Mouse (Mus musculus) intestine, embryonic 14.5 days (tissue): ENCODE data around the gene Lysmd4. TPM values are rescaled to one million over a fixed set of nuclear protein-coding genes. Genes with fewer than 3 reads are reported as not detected.

Experiments used
- ATAC-seq: fragments of 200-750 bp; cut with Nextera tagmentation; replicated peaks from 2 replicates; pipeline ENCODE4 v1.8.0; 2017; ENCODE audit warnings: low read depth, moderate number of reproducible peaks, moderate TSS enrichment, moderate library complexity; ENCODE audit not compliant: low FRiP score, low TSS enrichment
- DNase-seq: peaks from one replicate; pipeline ENCODE4 v3.0.0-alpha.2; 2018; ENCODE audit warnings: low spot score
- H3K27ac ChIP-seq: fragments of 300-500 bp; sonication (generic); 2 replicates; pipeline ENCODE4 v1.5.1; 2014; ENCODE audit warnings: low read depth, mild to moderate bottlenecking, control low read depth
- H3K27me3 ChIP-seq: fragments of 300-500 bp; sonication (generic); replicated peaks from 2 replicates; pipeline ENCODE4 v1.6.1; 2014; ENCODE audit warnings: low read length, control low read depth; ENCODE audit not compliant: control insufficient read depth, insufficient read depth
- H3K36me3 ChIP-seq: fragments of 300-500 bp; sonication (generic); 2 replicates; pipeline ENCODE4 v1.6.1; 2014; ENCODE audit warnings: low read length, control low read depth; ENCODE audit not compliant: control insufficient read depth, insufficient read depth
- H3K4me1 ChIP-seq: fragments of 300-500 bp; sonication (generic); replicated peaks from 2 replicates; pipeline ENCODE4 v1.6.1; 2014; ENCODE audit warnings: low read length, control low read depth, mixed read lengths; ENCODE audit not compliant: control insufficient read depth, insufficient read depth
- H3K4me2 ChIP-seq: fragments of 300-500 bp; sonication (generic); 2 replicates; pipeline ENCODE4 v1.6.1; 2014; ENCODE audit warnings: low read length
- H3K4me3 ChIP-seq: fragments of 300-500 bp; sonication (generic); 2 replicates; pipeline ENCODE4 v1.5.1; 2014; ENCODE audit warnings: low read depth, low read length, control low read depth, mixed read lengths
- H3K9ac ChIP-seq: fragments of 300-500 bp; sonication (generic); 2 replicates; pipeline ENCODE4 v1.6.1; 2014; ENCODE audit warnings: mild to moderate bottlenecking, low read length
- H3K9me3 ChIP-seq: fragments of 300-500 bp; sonication (generic); 2 replicates; pipeline ENCODE4 v1.6.1; 2016; ENCODE audit warnings: low read length, control low read depth; ENCODE audit not compliant: control insufficient read depth
- WGBS: fragments of 180-500 bp; shearing (Covaris S2); extraction: QIAGEN DNeasy Blood & Tissue Kit; methylation state at CpG from one replicate; pipeline ENCODE4 v1.1.7; 2014; 5-methylcytosine and 5-hydroxymethylcytosine counted together
- polyA plus RNA-seq: library from polyadenylated mRNA; unstranded; fragments of >200 nt; fragmentation: Nextera tagmentation; extraction: Ambion mirVana; gene quantifications from 2 replicates; pipeline ENCODE4 v1.2.1, GENCODE M21; 2014

Lysmd4 gene
- polyA plus RNA-seq, 1 experiment from 2014 or later = 10.6 TPM

DNA sequence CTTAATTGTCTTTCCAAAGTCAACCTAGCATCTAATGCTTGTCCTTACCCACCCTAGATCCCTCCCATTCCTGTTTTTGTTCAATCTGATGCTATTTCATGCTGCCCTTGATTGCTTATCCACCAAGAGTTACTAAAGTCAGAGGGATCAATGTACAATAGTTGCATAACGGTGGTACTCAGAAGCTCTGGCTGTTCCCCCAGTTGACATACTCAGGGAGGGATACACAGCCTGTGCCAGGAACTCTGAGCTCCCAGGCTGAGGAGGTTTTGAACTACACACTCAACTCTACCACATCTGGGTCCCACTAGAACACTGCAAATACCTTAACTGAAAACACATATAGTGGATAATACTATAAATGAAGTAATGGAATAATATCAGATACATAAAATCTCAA is 14.0 kb upstream of the Lysmd4 start:
- no peak overlapping the region for H3K4me2 ChIP-seq
- ATAC-seq = no peak

DNA sequence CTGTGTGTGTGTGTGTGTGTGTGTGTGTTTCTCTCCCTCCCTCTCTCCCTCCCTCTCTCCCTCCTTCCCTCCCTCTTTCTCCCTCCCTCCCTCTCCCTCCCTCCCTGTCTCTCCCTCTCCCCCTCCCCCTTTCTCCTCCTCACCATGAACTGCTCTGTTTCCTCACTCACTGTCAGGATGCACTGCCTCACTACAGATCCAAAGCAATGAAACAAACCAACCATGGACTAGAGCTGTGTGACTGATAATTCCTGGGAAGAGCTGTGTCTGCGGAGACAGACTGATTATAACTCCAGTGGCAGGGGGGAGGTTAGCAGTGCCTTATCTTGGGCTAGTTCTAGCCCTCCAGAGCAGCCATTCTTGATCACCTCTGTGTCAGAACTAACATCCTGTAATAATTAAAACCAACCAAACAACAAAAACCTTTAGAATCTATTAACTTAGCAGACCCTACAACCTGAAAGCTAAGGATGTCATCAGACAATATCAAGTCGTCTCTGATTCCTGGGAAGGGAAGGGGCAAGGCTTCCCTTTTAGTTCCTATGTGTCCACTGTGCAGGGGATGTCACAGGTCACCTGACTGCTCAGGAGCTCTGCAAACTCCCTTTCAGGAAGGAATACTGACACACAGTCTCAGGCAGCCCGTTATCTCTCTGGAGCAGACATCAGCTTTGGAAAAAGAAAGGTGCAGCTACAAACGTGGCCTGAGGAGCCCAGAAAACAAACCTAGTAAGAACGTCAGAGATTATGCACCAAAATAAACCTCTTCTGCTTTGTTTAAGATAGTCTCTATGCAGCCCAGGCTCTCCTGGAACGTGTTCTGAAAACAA is 12.1 kb upstream of the Lysmd4 start:
- H3K27ac ChIP-seq = no peak overlapping the region
- 55% methylated on average over 6 of the region's 6 CpGs for WGBS

More for the DNA sequence above, 14.0 kb upstream of the Lysmd4 start:
- Histone ChIP-seq H3K9ac (no peak overlapping the region), H3K36me3 (no peaks in the 10 kb centered on the region), H3K4me1 (no peaks in the 10 kb centered on the region), H3K27me3 (no peaks in the 10 kb centered on the region), H3K4me3 (no peak overlapping the region), H3K27ac (no peak overlapping the region), H3K9me3 (no peaks in the 10 kb centered on the region)
- no peak for DNase-seq
- WGBS = 86% methylated on average over 1 of the region's 1 CpGs

DNA sequence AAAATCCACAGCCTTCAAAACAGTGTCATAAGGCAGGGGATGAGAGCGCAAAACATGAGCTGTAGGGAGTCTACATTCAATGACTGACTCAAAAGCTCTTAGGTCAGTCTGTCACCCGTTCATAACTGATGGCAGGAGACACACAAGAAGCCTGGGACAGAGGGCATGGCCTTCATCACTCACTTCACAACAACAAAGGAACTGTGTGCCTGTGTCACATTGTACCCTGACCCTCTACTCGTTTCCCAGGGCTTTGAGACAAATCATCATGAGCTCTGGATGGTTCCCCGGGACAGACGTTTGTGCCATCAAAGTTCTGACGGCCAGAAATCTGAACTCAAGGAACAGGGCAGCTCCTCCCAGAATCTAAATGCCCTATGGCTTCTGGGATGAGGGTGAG is 11.0 kb upstream of the Lysmd4 start:
- Histone ChIP-seq H3K4me3 (no peak overlapping the region), H3K36me3 (no peaks in the 10 kb centered on the region), H3K9me3 (no peaks in the 10 kb centered on the region), H3K9ac (no peak overlapping the region), H3K27me3 (no peaks in the 10 kb centered on the region), H3K27ac (no peak overlapping the region), H3K4me2 (no peak overlapping the region), H3K4me1 (no peaks in the 10 kb centered on the region)
- DNase-seq (no peak), ATAC-seq (no peak)
- 68% methylated on average over 6 of the region's 6 CpGs for WGBS

More for the DNA sequence above, 12.1 kb upstream of the Lysmd4 start:
- H3K4me3 ChIP-seq = no peak overlapping the region
- DNase-seq = no peak
- no peak overlapping the region for H3K9ac ChIP-seq
- no peaks in the 10 kb centered on the region for H3K9me3 ChIP-seq
- ATAC-seq = no peak
- H3K27me3 ChIP-seq = no peaks in the 10 kb centered on the region
- H3K36me3 ChIP-seq = no peaks in the 10 kb centered on the region
- no peaks in the 10 kb centered on the region for H3K4me1 ChIP-seq
- H3K4me2 ChIP-seq = no peak overlapping the region

DNA sequence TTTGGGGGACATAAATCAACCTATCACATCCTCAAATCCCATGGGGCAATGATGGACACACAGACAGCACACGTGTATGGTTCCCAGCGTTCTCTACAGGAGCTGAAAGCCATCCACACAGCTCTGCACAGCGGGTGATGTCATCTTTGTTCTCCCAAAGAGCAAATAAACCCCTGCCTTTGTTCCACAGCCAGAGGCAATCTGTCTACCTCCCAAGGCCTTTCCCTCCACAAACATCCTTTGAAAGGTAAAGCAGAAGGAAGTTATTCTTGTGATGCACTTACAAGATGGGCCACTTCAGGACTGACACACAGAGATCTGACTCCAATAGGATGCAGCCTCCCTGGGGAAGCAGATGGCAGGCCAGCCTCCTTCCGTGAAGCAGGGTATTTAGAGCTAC is 10.4 kb upstream of the Lysmd4 start:
- Histone ChIP-seq H3K9ac (no peak overlapping the region), H3K9me3 (no peaks in the 10 kb centered on the region), H3K4me2 (no peak overlapping the region), H3K4me1 (no peaks in the 10 kb centered on the region), H3K36me3 (no peaks in the 10 kb centered on the region), H3K4me3 (no peak overlapping the region), H3K27ac (no peak overlapping the region), H3K27me3 (no peaks in the 10 kb centered on the region)
- DNase-seq (no peak), ATAC-seq (no peak)
- WGBS = 62% methylated on average over 4 of the region's 4 CpGs

DNA sequence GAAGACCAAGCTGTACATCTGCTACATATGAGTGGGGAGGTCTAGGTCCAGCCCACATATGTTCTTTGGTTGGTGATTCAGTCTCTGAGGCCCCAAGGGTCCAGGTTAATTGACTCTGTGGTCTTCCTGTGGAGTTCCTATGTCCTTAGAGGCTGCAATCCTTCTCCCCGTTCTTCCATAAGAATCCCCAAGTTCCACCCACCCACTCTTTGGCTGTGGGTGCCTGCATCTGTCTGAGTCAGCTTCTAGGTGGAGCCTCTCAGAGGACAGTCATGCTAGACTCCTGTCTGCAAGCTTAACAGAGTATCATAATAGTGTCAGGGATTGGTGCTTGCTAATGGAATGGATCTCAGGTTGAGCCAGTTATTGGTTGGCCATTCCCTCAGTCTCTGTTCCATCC is 8.8 kb upstream of the Lysmd4 start:
- no peak for ATAC-seq
- Histone ChIP-seq H3K4me2 (no peak overlapping the region), H3K27me3 (no peaks in the 10 kb centered on the region), H3K9me3 (no peaks in the 10 kb centered on the region), H3K4me1 (no peaks in the 10 kb centered on the region), H3K36me3 (no peaks in the 10 kb centered on the region), H3K9ac (no peak overlapping the region), H3K4me3 (no peak overlapping the region), H3K27ac (no peak overlapping the region)
- DNase-seq = no peak
- WGBS = 81% methylated on average over 1 of the region's 1 CpGs

DNA sequence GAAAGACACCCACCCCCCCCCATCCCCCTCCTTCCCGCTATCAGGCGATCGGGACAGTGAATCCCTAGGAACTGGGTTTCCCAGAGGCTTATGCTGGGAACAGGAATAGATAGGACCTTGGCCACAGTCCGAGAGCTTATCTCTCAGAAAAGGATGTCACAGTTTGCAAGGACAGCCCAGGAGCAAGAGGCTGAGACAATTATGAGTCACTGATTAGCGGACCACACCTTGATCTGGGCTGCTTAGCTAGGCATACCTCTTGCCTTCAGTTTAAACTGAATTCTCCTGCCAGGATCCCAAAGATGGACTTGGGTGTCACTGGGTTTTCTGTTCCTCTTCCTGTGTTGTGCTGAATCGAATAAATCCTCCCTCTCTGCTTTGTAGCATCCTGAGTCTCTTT is 6.0 kb upstream of the Lysmd4 start:
- Histone ChIP-seq H3K9ac (no peak overlapping the region), H3K36me3 (no peaks in the 10 kb centered on the region), H3K4me3 (no peak overlapping the region), H3K4me2 (no peak overlapping the region), H3K27ac (no peak overlapping the region), H3K9me3 (no peaks in the 10 kb centered on the region), H3K27me3 (no peaks in the 10 kb centered on the region), H3K4me1 (no peaks in the 10 kb centered on the region)
- ATAC-seq (no peak), DNase-seq (no peak)
- 79% methylated on average over 6 of the region's 6 CpGs for WGBS

DNA sequence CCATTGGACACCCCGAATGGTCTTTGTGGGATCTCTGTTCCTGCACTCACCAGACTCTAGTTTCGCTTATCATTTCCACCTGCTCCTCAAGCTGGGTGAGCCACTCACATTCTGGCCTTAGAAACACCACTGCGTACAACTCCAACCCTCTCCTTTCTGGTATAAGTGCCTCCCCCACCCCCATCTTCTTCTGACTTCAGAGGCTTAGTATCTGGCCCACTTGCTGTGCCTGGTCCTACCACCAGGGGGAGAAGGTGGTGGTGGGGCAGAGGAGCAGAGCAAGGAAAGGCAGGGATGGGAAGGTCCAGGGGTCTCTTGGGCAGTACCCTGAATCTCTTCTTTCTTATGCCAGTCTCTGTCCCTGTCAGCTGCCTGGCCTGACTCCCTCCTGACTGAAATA is 5.3 kb upstream of the Lysmd4 start:
- ATAC-seq = peak; percentile 33; the same call in 1 of the 2 replicates
- DNase-seq = peak; percentile 79

DNA sequence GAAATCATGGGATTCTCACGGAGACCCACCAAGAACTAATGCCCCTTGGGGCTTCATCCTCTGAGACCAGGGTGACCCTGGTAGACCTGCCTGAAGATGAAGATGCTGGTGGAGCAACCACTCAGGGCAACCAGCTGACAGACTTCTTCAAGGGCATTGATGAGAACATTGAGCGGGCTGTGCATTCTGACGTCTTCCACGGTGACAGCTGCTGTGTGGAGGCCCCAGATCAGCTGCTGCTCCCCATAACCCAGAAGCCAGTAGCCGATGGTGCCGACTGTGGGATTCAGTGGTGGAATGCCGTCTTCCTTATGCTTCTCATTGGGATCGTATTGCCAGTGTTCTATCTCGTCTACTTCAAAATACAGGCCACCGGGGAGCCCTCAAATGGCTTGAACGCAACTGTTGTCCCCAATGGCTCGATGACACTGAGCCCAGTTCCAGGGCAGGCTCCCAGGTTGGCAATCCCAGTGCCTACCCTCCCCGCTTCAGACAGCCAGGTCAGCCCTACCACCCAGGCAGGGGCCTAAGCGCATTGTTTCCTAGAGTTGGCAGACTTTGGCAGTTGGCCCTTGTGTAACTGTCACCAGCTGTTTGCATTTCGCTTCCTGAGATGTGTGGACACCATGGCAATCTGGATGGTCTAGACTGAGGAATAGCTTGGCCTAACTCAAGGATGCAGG is 3.7 kb downstream of the Lysmd4 start:
- Histone ChIP-seq H3K4me2 (no peak overlapping the region), H3K36me3 (peaks cover 20% of the 10 kb centered on the region), H3K4me1 (peaks cover 3% of the 10 kb centered on the region; the same call in 1 of the 2 replicates), H3K27ac (no peak overlapping the region), H3K4me3 (no peak overlapping the region), H3K9me3 (no peaks in the 10 kb centered on the region), H3K9ac (no peak overlapping the region), H3K27me3 (no peaks in the 10 kb centered on the region)
- DNase-seq (no peak), ATAC-seq (no peak)
- 94% methylated on average over 15 of the region's 15 CpGs for WGBS

More for the DNA sequence above, 5.3 kb upstream of the Lysmd4 start:
- Histone ChIP-seq H3K9me3 (no peaks in the 10 kb centered on the region), H3K27ac (no peak overlapping the region), H3K4me3 (no peak overlapping the region), H3K4me2 (no peak overlapping the region), H3K4me1 (no peaks in the 10 kb centered on the region), H3K36me3 (no peaks in the 10 kb centered on the region), H3K27me3 (no peaks in the 10 kb centered on the region), H3K9ac (no peak overlapping the region)
- 74% methylated on average over 3 of the region's 3 CpGs for WGBS
